Mouse (Mus musculus) C2C12 (cell line): Measurements from ENCODE around the gene Rnf144b. TPM values are rescaled to one million over a fixed set of nuclear protein-coding genes. Genes with fewer than 3 reads are reported as not detected.

Source experiments
- H3K27me3 ChIP-seq: one replicate; pipeline ENCODE4 v1.6.1; 2011; ENCODE audit not compliant: control insufficient read depth, insufficient read depth, insufficient read length
- H3K36me3 ChIP-seq: one replicate; pipeline ENCODE4 v1.6.1; 2011; ENCODE audit not compliant: control insufficient read depth, insufficient read depth
- H3K4me3 ChIP-seq: one replicate; pipeline ENCODE4 v1.5.1; 2011; ENCODE audit warnings: mild to moderate bottlenecking, control low read depth; ENCODE audit not compliant: poor library complexity, insufficient read depth, severe bottlenecking
- H3K79me2 ChIP-seq: one replicate; pipeline ENCODE4 v1.6.1; 2011; ENCODE audit not compliant: control insufficient read depth, insufficient read depth
- H3K79me3 ChIP-seq: one replicate; pipeline ENCODE4 v1.6.1; 2011; ENCODE audit warnings: low read depth, control low read depth
- H3ac ChIP-seq: one replicate; pipeline ENCODE3; 2011; ENCODE audit warnings: low read depth; ENCODE audit not compliant: control insufficient read depth, insufficient read length
- CEBPB ChIP-seq: IDR thresholded peaks from one replicate; pipeline ENCODE4 v1.6.1; 2011; ENCODE audit warnings: low read depth, mild to moderate bottlenecking, control low read depth, moderate library complexity
- CTCF ChIP-seq: IDR thresholded peaks from one replicate; pipeline ENCODE4 v1.5.1; 2011; ENCODE audit not compliant: control insufficient read depth, insufficient read depth, insufficient read length
- FOSL1 ChIP-seq: IDR thresholded peaks from one replicate; pipeline ENCODE4 v1.8.0; 2011; ENCODE audit warnings: mild to moderate bottlenecking, low read length; ENCODE audit not compliant: poor library complexity, insufficient read depth, severe bottlenecking
- MAX ChIP-seq: IDR thresholded peaks from one replicate; pipeline ENCODE4 v1.6.1; 2011; ENCODE audit warnings: mild to moderate bottlenecking, control low read depth
- MYOD1 ChIP-seq: IDR thresholded peaks from one replicate; pipeline ENCODE4 v1.6.1; 2011; ENCODE audit warnings: low read depth; ENCODE audit not compliant: control insufficient read depth, insufficient read length
- MYOG ChIP-seq: IDR thresholded peaks from one replicate; pipeline ENCODE4 v1.6.1; 2011; ENCODE audit not compliant: control insufficient read depth, insufficient read length; ENCODE audit errors: extremely low read depth
- USF1 ChIP-seq: IDR thresholded peaks from one replicate; pipeline ENCODE4 v1.6.1; 2011; ENCODE audit warnings: low read depth, mild to moderate bottlenecking, control low read depth, moderate library complexity
- polyA plus RNA-seq: library from polyadenylated mRNA; unstranded; fragments of >200 nt; fragmentation: generic; extraction: Trizol; gene quantifications from one replicate; pipeline ENCODE4 v1.2.1, GENCODE M21; 2012; ENCODE audit warnings: missing spikeins

The Rnf144b gene
- polyA plus RNA-seq, 1 experiment: 0.28 TPM

- peaks cover 50% of the 10 kb centered on the region for H3K79me3 ChIP-seq
- TF ChIP-seq MYOD1: no peak
- peak overlapping the region; percentile 66 for H3K4me3 ChIP-seq
- H3K27me3 ChIP-seq: no peaks in the 10 kb centered on the region
- peaks cover 58% of the 10 kb centered on the region for H3K79me2 ChIP-seq
- H3K36me3 ChIP-seq: peaks cover 40% of the 10 kb centered on the region
- H3ac ChIP-seq: peak overlapping the region; percentile 95
Observed at GRCm38 (mm10) chr13:47104856-47105541, 17.5 kb upstream of the Rnf144b start.

DNA sequence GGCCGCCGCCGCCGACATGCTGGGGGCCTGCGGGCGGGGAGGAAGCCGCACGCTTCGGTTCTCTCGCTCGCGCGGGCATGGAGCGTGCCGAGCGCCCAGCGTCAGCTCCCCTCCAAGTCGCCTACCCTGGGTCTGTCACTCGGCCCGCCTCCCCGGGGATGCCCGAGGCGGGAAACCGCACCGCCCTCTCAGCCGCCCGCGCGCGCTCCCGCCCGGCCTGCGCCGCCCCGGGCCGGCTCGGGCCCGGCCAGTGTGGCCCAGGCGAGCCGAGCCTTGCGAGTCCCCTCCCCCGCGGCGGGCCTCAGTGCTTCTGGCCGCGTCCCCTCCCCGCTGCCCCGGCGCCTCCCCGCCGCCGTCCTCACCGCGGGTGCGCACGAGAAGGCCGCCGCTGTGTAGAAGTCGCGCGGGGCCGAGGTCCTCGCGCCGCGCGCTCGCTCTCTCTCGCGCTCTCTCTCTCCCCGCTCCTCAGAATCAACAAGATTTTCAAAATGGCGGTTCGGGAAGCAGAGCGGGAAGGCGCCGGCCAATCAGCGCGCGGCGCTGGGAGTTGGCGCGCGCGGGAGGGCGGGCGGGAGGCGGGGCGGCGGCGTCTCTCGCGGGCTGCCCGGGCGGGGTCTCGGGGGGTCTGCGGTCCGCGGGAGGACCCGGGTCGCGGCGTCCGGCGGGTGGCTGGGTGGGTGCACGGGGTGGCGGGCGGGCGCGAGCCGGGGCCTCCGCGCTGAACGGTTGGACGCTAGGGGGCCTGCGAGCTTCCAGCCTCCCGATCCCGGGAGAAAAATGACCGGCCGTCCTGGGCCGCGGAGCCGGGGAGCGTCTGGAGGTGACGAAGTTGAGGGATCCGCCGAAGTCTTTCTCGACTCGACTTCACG lies 16.5 kb upstream of the Rnf144b start, which contains the start of gene Dek:
Gene Dek (minus strand): TSS at position 491 of the 869 bp plus-strand sequence.
- peak within 1 kb of the TSS; percentile 66 for H3K4me3 ChIP-seq
- H3ac ChIP-seq: peak within 1 kb of the TSS; percentile 95
- H3K27me3 ChIP-seq: no peaks in the 10 kb centered on the region
- TF ChIP-seq USF1: no peak
- peak; percentile 57 for TF ChIP-seq CTCF
- peaks cover 45% of the 10 kb centered on the region for H3K79me3 ChIP-seq
- H3K36me3 ChIP-seq: peaks cover 32% of the 10 kb centered on the region
- peaks cover 48% of the 10 kb centered on the region for H3K79me2 ChIP-seq

- H3K79me3 ChIP-seq: peaks cover 40% of the 10 kb centered on the region
- peaks cover 27% of the 10 kb centered on the region for H3K36me3 ChIP-seq
- H3K4me3 ChIP-seq: peak overlapping the region; percentile 66
- H3K27me3 ChIP-seq: no peaks in the 10 kb centered on the region
- peak overlapping the region; percentile 90 for H3ac ChIP-seq
- peaks cover 42% of the 10 kb centered on the region for H3K79me2 ChIP-seq
- TF ChIP-seq MAX (no peak), MYOD1 (no peak), MYOG (no peak), FOSL1 (no peak), CTCF (no peak), USF1 (no peak), CEBPB (no peak)
Observed at GRCm38 (mm10) chr13:47106580-47106888, 15.9 kb upstream of the Rnf144b start.

GRCm38 (mm10) chr13:47109239-47109638 lies 13.2 kb upstream of the Rnf144b start:
- H3K36me3 ChIP-seq: peaks cover under 1% of the 10 kb centered on the region
- no peak overlapping the region for H3ac ChIP-seq
- H3K27me3 ChIP-seq: no peaks in the 10 kb centered on the region
- peaks cover 15% of the 10 kb centered on the region for H3K79me2 ChIP-seq
- no peak overlapping the region for H3K4me3 ChIP-seq
- no peak for TF ChIP-seq USF1
- TF ChIP-seq MYOG: no peak
- TF ChIP-seq MYOD1: no peak
- no peak for TF ChIP-seq CTCF
- TF ChIP-seq CEBPB: no peak
- no peak for TF ChIP-seq FOSL1
- TF ChIP-seq MAX: no peak
- peaks cover 13% of the 10 kb centered on the region for H3K79me3 ChIP-seq

- Histone ChIP-seq H3K4me3 (no peak overlapping the region), H3K79me3 (no peaks in the 10 kb centered on the region), H3K27me3 (no peaks in the 10 kb centered on the region), H3K36me3 (no peaks in the 10 kb centered on the region), H3K79me2 (no peaks in the 10 kb centered on the region), H3ac (no peak overlapping the region)
- TF ChIP-seq MYOG (no peak), MAX (no peak), CTCF (no peak), USF1 (no peak), FOSL1 (no peak)
Observed at GRCm38 (mm10) chr13:47111185-47111584, 11.3 kb upstream of the Rnf144b start.

DNA sequence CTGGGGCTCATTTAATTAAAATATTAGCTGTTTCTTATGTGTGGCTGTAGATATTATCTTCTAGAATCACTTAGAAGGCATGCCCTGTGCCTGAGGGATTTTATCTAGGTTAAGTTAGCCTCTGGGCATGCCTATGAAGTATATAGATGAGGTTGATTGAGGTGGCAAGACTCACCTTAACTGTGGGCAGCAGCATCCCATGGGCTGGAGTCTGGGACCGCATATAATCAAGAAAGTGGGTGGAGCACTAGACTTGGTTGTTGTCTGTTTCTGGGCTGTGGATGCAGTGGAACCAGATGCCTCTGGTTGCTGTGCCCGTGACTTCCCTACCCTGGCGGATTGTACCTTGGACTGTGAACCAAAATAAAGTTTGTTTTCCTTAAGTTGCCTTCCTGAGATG lies 10.4 kb upstream of the Rnf144b start:
- H3K4me3 ChIP-seq: no peak overlapping the region
- H3K36me3 ChIP-seq: no peaks in the 10 kb centered on the region
- no peak overlapping the region for H3ac ChIP-seq
- H3K79me3 ChIP-seq: no peaks in the 10 kb centered on the region
- H3K27me3 ChIP-seq: no peaks in the 10 kb centered on the region
- no peak for TF ChIP-seq MYOG
- TF ChIP-seq MAX: no peak
- TF ChIP-seq USF1: no peak
- no peak for TF ChIP-seq CTCF
- TF ChIP-seq CEBPB: no peak
- no peaks in the 10 kb centered on the region for H3K79me2 ChIP-seq
